Mouse (Mus musculus) T-helper 1 cell (primary cell): ENCODE data around the gene Thumpd1.

Source experiments
- in situ Hi-C: fragments of 300-600 bp; cut with MboI, MseI; formaldehyde crosslinking; loops from one replicate; pipeline ENCODE4 v1.15.1; 2025; ENCODE audit warnings: high pct_unique_total_duplicates

The Thumpd1 gene

DNA sequence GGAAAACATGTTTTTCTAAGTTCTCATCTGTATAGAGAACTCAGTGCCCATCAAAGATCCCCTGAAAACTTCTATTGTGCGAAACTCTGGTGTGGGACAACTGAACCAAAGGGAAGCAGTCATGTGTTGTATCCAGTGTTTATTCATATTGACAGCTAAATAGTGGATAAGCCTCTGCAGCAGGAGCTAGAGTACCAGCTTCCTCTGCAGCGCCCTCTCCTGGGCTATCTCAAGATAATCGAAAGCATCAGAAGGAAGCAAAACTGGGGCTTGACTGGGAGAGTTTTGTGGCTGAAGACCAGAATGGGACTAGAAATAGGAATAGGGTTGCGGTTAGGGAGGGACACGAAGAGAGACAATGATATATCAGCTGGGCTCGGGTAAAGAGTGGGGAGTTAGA lies 49.7 kb downstream of the Thumpd1 start:
- in situ Hi-C loops = no loop called here

DNA sequence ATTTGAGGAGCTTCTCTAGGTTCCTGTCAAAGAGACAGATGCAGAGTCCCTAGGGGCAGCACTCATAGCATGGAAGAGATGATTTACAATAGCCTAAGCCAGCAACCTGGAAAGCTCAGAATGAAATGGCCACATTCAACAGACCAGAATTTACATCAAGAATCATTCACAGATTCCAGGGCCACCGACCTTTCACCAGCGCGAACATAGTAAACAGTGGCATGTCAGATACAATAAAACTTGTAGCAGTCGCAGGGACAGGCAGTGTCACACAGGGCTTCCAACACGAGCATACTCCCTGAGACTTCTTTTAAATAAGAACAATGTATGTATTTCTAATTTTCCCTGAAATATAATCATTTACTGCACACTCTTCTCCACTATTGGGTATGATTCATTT lies 50.2 kb downstream of the Thumpd1 start:
- in situ Hi-C loops = no loop called here

DNA sequence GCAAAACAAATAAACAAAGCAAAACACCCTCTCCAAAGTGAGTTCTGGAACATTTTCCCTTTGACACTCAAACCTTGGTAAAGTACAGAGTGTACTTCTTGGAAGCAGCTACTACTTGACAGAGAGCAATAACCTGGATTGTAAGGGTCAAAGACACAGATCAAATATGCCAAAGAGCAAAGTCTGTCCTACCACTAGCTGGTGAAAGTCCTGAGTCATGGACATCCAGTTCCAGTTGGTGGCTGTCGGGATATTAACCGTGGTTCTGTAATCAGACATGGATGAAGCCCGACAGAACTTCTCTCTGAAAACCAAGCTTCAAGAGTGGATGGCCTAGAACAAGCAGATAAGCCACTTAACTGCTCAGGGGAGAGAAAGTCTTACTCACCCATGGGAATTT lies 52.7 kb downstream of the Thumpd1 start:
- in situ Hi-C loops = no loop called here
